Mouse (Mus musculus) adrenal gland, postnatal 10 days (tissue): ENCODE measurements at regions not wholly inside any gene's neighbourhood (a gene's known extent, or its start where the extent isn't known, plus 50 kb on each side); places are given as distances from the start of the nearest gene placed in this dataset.
"Not testable (repeated sequence)": the region's sequence is repeated elsewhere in the genome, so short reads cannot be mapped to it uniquely, and the experiment has no call there.

Experiments used
- DNase-seq: peaks from one replicate; pipeline ENCODE4 v3.0.0; 2021; ENCODE audit warnings: mixed read lengths

GRCm38 (mm10) chr12:45287759-45288158, 213.2 kb upstream of the Stxbp6 start:
- no peak for DNase-seq

- DNase-seq, result no peak
Observed at GRCm38 (mm10) chr12:45256309-45256708, 181.8 kb upstream of the Stxbp6 start.

GRCm38 (mm10) chr12:45211131-45211530, 136.6 kb upstream of the Stxbp6 start:
- DNase-seq, result no peak

- DNase-seq, result no peak
Observed at GRCm38 (mm10) chr12:45195304-45195920, 120.9 kb upstream of the Stxbp6 start.

GRCm38 (mm10) chr12:45187149-45187548, 112.6 kb upstream of the Stxbp6 start:
- peak; percentile 43 for DNase-seq

GRCm38 (mm10) chr12:45184510-45184909, 110.0 kb upstream of the Stxbp6 start:
- no peak for DNase-seq

- no peak for DNase-seq
Observed at GRCm38 (mm10) chr12:45177454-45177853, 102.9 kb upstream of the Stxbp6 start.

GRCm38 (mm10) chr12:45175259-45175658, 100.8 kb upstream of the Stxbp6 start:
- DNase-seq, result not testable (repeated sequence)

- DNase-seq, result peak; percentile 84
Observed at GRCm38 (mm10) chr12:45171927-45172642, 97.6 kb upstream of the Stxbp6 start.

GRCm38 (mm10) chr12:45162011-45162410, 87.5 kb upstream of the Stxbp6 start:
- DNase-seq, result peak; percentile 15

- peak; percentile 15 for DNase-seq
Observed at GRCm38 (mm10) chr12:45161581-45161980, 87.1 kb upstream of the Stxbp6 start.

GRCm38 (mm10) chr12:45158986-45159385, 84.5 kb upstream of the Stxbp6 start:
- no peak for DNase-seq

- DNase-seq, result no peak
Observed at GRCm38 (mm10) chr12:45137438-45138018, 63.0 kb upstream of the Stxbp6 start.

- peak; percentile 5 for DNase-seq
Observed at GRCm38 (mm10) chr12:45133415-45133814, 58.9 kb upstream of the Stxbp6 start.

- DNase-seq, result no peak
Observed at GRCm38 (mm10) chr12:45131139-45131538, 56.6 kb upstream of the Stxbp6 start.

GRCm38 (mm10) chr12:45125866-45126265, 51.4 kb upstream of the Stxbp6 start:
- no peak for DNase-seq
